Mouse (Mus musculus): ENCODE results near the gene Lman1l. TPM values are rescaled to one million over a fixed set of nuclear protein-coding genes. Genes with fewer than 3 reads are reported as not detected.

The Lman1l gene
- polyA plus RNA-seq, 1 experiment from 2014 or later: not detected

DNA sequence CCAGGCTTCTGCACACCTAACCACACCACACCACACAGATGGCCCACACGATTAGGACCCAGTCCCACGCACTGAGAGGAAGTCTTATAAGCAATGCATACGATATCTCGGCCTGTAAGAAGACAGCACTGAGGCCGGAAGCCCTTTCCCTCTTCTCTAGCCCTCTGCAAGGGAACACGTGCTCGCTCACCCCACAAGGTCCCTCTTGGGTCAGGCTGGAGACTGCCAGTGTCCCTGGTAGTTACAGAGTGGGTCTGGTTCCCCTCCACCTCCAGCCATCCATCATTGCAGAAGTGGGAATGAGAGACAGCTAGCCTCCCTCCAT lies 23.2 kb upstream of the Lman1l start:
- no peak for ATAC-seq (ENCODE audit: insufficient number of reproducible peaks, insufficient read depth, low FRiP score, low read depth)
- H3K4me1 ChIP-seq (ENCODE audit: control insufficient read depth, insufficient read depth, low read length): peaks cover 64% of the 10 kb centered on the region
- no peaks in the 10 kb centered on the region for H3K36me3 ChIP-seq (ENCODE audit: control insufficient read depth, insufficient read depth, low read length)
- peak overlapping the region; percentile 94 for H3K4me2 ChIP-seq (replicated peaks; ENCODE audit: low read depth, low read length)
- no peaks in the 10 kb centered on the region for H3K9me3 ChIP-seq (ENCODE audit: control insufficient read depth, low read depth, low read length)
- H3K27me3 ChIP-seq (ENCODE audit: control insufficient read depth, insufficient read depth, low read length): no peaks in the 10 kb centered on the region
- WGBS: 44% methylated on average over 7 of the region's 7 CpGs
- H3K9ac ChIP-seq (replicated peaks; ENCODE audit: low read depth, low read length): peak overlapping the region; percentile 100; the same call in 1 of the 2 replicates
- peak overlapping the region; percentile 95 for H3K4me3 ChIP-seq (ENCODE audit: low read depth, low read length)
- no peak overlapping the region; the same call in 1 of the 2 replicates for H3K27ac ChIP-seq (ENCODE audit: low read length)

- H3K9ac ChIP-seq (replicated peaks; ENCODE audit: low read depth, low read length): 0 out of 2 replicates have a peak overlapping the region, but pooled peaks have one; percentile 100
- no peaks in the 10 kb centered on the region for H3K36me3 ChIP-seq (ENCODE audit: control insufficient read depth, insufficient read depth, low read length)
- H3K4me3 ChIP-seq (ENCODE audit: low read depth, low read length): peak overlapping the region; percentile 95
- peak overlapping the region; percentile 94 for H3K4me2 ChIP-seq (replicated peaks; ENCODE audit: low read depth, low read length)
- H3K27me3 ChIP-seq (ENCODE audit: control insufficient read depth, insufficient read depth, low read length): no peaks in the 10 kb centered on the region
- H3K9me3 ChIP-seq (ENCODE audit: control insufficient read depth, low read depth, low read length): no peaks in the 10 kb centered on the region
- peaks cover 69% of the 10 kb centered on the region for H3K4me1 ChIP-seq (ENCODE audit: control insufficient read depth, insufficient read depth, low read length)
- no peak for ATAC-seq (ENCODE audit: insufficient number of reproducible peaks, insufficient read depth, low FRiP score, low read depth)
- 65% methylated on average over 9 of the region's 9 CpGs for WGBS
- H3K27ac ChIP-seq (ENCODE audit: low read length): peak overlapping the region; percentile 44; the same call in 1 of the 2 replicates
These were observed 22.7 kb upstream of the Lman1l start for GRCm38 (mm10) chr9:57643169-57643855.

GRCm38 (mm10) chr9:57641775-57642550 lies 21.4 kb upstream of the Lman1l start:
- Histone ChIP-seq H3K27ac (ENCODE audit: low read length) (no peak overlapping the region), H3K4me2 (replicated peaks; ENCODE audit: low read depth, low read length) (no peak overlapping the region; the same call in 1 of the 2 replicates), H3K9me3 (ENCODE audit: control insufficient read depth, low read depth, low read length) (no peaks in the 10 kb centered on the region), H3K4me3 (ENCODE audit: low read depth, low read length) (no peak overlapping the region), H3K36me3 (ENCODE audit: control insufficient read depth, insufficient read depth, low read length) (no peaks in the 10 kb centered on the region), H3K9ac (replicated peaks; ENCODE audit: low read depth, low read length) (no peak overlapping the region), H3K4me1 (ENCODE audit: control insufficient read depth, insufficient read depth, low read length) (peaks cover 75% of the 10 kb centered on the region), H3K27me3 (ENCODE audit: control insufficient read depth, insufficient read depth, low read length) (no peaks in the 10 kb centered on the region)
- ATAC-seq (ENCODE audit: insufficient number of reproducible peaks, insufficient read depth, low FRiP score, low read depth): no peak
- WGBS: 85% methylated on average over 13 of the region's 13 CpGs

DNA sequence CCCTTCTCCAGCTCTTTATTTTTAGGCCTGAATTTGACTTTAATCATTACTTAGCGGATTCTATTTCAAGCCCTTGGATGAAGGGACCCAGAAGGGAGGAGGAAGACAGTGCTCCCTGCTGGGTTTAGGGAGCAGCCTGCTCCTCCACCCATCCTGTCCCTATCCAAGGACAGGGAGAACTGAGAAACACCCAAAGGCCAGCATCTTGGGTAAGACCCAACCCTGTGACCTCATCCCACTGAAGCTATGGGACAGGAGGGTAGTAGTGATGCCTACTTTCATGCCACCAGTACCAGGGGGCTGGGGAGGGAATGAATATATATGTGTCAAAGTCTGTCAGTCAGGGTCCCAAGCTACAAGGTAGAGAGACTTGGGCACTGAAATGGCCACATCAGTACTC lies 20.4 kb upstream of the Lman1l start:
- Histone ChIP-seq H3K4me2 (replicated peaks; ENCODE audit: low read depth, low read length) (peak overlapping the region; percentile 41; the same call in 1 of the 2 replicates), H3K27me3 (ENCODE audit: control insufficient read depth, insufficient read depth, low read length) (no peaks in the 10 kb centered on the region), H3K27ac (ENCODE audit: low read length) (peak overlapping the region; percentile 87), H3K9me3 (ENCODE audit: control insufficient read depth, low read depth, low read length) (no peaks in the 10 kb centered on the region), H3K36me3 (ENCODE audit: control insufficient read depth, insufficient read depth, low read length) (no peaks in the 10 kb centered on the region), H3K9ac (replicated peaks; ENCODE audit: low read depth, low read length) (peak overlapping the region; percentile 2; the same call in 1 of the 2 replicates), H3K4me3 (ENCODE audit: low read depth, low read length) (no peak overlapping the region), H3K4me1 (ENCODE audit: control insufficient read depth, insufficient read depth, low read length) (peaks cover 74% of the 10 kb centered on the region)
- 94% methylated on average over 1 of the region's 1 CpGs for WGBS
- no peak for ATAC-seq (ENCODE audit: insufficient number of reproducible peaks, insufficient read depth, low FRiP score, low read depth)

- H3K4me1 ChIP-seq (ENCODE audit: control insufficient read depth, insufficient read depth, low read length): peaks cover 74% of the 10 kb centered on the region
- whole genome bisulfite sequencing: 10% methylated on average over 15 of the region's 15 CpGs
- peak overlapping the region; percentile 87 for H3K27ac ChIP-seq (ENCODE audit: low read length)
- no peaks in the 10 kb centered on the region for H3K9me3 ChIP-seq (ENCODE audit: control insufficient read depth, low read depth, low read length)
- no peaks in the 10 kb centered on the region for H3K27me3 ChIP-seq (ENCODE audit: control insufficient read depth, insufficient read depth, low read length)
- peak; percentile 66 for ATAC-seq (ENCODE audit: insufficient number of reproducible peaks, insufficient read depth, low FRiP score, low read depth)
- H3K9ac ChIP-seq (replicated peaks; ENCODE audit: low read depth, low read length): peak overlapping the region; percentile 28; the same call in 1 of the 2 replicates
- H3K36me3 ChIP-seq (ENCODE audit: control insufficient read depth, insufficient read depth, low read length): no peaks in the 10 kb centered on the region
- H3K4me2 ChIP-seq (replicated peaks; ENCODE audit: low read depth, low read length): peak overlapping the region; percentile 41
- H3K4me3 ChIP-seq (ENCODE audit: low read depth, low read length): peak overlapping the region; percentile 19; the same call in 1 of the 2 replicates
These were observed 19.8 kb upstream of the Lman1l start for GRCm38 (mm10) chr9:57640384-57640783.

- 60% methylated on average over 5 of the region's 5 CpGs for WGBS
- peak overlapping the region; percentile 28; the same call in 1 of the 2 replicates for H3K9ac ChIP-seq (replicated peaks; ENCODE audit: low read depth, low read length)
- peaks cover 74% of the 10 kb centered on the region for H3K4me1 ChIP-seq (ENCODE audit: control insufficient read depth, insufficient read depth, low read length)
- H3K9me3 ChIP-seq (ENCODE audit: control insufficient read depth, low read depth, low read length): no peaks in the 10 kb centered on the region
- H3K36me3 ChIP-seq (ENCODE audit: control insufficient read depth, insufficient read depth, low read length): no peaks in the 10 kb centered on the region
- peak overlapping the region; percentile 87; the same call in 1 of the 2 replicates for H3K27ac ChIP-seq (ENCODE audit: low read length)
- peak overlapping the region; percentile 19; the same call in 1 of the 2 replicates for H3K4me3 ChIP-seq (ENCODE audit: low read depth, low read length)
- peak overlapping the region; percentile 41 for H3K4me2 ChIP-seq (replicated peaks; ENCODE audit: low read depth, low read length)
- no peaks in the 10 kb centered on the region for H3K27me3 ChIP-seq (ENCODE audit: control insufficient read depth, insufficient read depth, low read length)
- ATAC-seq (ENCODE audit: insufficient number of reproducible peaks, insufficient read depth, low FRiP score, low read depth): no peak
These were observed 19.2 kb upstream of the Lman1l start for GRCm38 (mm10) chr9:57639661-57640328.

DNA sequence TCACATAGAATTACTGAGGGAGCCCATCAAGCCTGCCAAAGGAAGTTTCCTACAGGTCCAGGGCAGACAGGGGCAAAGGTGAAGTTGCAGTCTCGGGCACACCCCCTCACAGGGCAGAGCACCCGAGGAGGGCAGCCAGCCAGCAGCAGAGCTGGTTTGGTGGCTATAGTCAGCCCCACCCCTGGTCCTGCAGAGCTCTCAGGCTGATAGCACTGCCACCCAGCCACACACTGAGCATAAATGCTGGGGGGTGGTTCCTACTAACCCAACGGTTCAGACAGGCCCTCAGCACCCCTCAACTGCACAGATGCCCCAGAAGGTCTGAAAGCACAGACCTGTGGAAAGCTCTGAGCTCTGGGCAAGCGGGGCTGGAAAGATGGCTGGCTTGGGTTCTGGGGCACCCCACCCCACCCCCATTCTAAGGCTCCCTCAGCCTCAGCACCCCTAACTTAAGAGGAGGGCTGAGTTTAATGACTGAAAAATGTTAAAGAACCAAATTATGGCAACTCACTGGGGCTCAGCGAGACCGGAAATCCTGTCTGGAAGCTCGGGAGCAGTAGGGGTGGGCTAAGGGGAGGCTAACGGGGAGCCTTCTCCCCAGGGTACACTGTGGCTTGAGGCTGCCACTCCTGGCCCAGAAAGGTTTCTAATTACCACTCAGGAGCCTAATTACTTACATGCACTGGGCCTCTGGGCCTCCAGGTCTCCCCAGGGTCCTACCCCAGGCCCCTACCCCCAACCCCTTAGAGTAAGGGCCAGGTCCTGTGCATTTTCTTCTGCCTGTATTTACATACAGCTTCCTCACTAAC lies 18.3 kb upstream of the Lman1l start:
- Histone ChIP-seq H3K36me3 (ENCODE audit: control insufficient read depth, insufficient read depth, low read length) (no peaks in the 10 kb centered on the region), H3K9ac (replicated peaks; ENCODE audit: low read depth, low read length) (peak overlapping the region; percentile 28; the same call in 1 of the 2 replicates), H3K9me3 (ENCODE audit: control insufficient read depth, low read depth, low read length) (no peaks in the 10 kb centered on the region), H3K27me3 (ENCODE audit: control insufficient read depth, insufficient read depth, low read length) (no peaks in the 10 kb centered on the region), H3K4me2 (replicated peaks; ENCODE audit: low read depth, low read length) (peak overlapping the region; percentile 41), H3K4me1 (ENCODE audit: control insufficient read depth, insufficient read depth, low read length) (peaks cover 68% of the 10 kb centered on the region), H3K4me3 (ENCODE audit: low read depth, low read length) (no peak overlapping the region), H3K27ac (ENCODE audit: low read length) (peak overlapping the region; percentile 87)
- peak; percentile 75 for ATAC-seq (ENCODE audit: insufficient number of reproducible peaks, insufficient read depth, low FRiP score, low read depth)
- 35% methylated on average over 8 of the region's 8 CpGs for WGBS
